Mouse (Mus musculus): ENCODE measurements around the gene Slc4a5. TPM values are rescaled to one million over a fixed set of nuclear protein-coding genes. Genes with fewer than 3 reads are reported as not detected.

Slc4a5 gene
- polyA plus RNA-seq (2012; rRNA removed; ENCODE audit: low replicate concordance): 0.10 and 0.26 TPM in 2 replicates

DNA sequence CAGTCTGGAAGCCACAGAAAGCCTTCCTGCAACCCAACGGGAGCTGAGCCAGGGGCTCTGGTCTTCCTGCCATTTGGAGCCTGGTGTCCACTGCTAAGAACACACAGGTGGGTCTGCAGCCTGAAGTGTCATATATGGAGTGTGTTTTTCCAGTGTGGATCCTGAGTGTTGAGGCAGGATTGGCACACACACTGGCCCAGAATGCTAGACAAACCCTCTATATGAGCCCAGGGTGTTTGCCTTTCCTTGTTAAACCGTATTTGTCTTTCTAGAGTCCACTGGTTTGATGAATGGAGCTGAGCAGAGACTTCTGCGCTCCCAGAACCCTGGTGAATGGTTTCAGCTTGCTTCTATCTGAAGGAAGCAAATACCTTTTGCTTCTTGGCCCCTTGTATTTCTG, at the start of gene Slc4a5:
Gene Slc4a5 (plus strand): TSS at position 15 of the 400 bp plus-strand sequence.

DNA sequence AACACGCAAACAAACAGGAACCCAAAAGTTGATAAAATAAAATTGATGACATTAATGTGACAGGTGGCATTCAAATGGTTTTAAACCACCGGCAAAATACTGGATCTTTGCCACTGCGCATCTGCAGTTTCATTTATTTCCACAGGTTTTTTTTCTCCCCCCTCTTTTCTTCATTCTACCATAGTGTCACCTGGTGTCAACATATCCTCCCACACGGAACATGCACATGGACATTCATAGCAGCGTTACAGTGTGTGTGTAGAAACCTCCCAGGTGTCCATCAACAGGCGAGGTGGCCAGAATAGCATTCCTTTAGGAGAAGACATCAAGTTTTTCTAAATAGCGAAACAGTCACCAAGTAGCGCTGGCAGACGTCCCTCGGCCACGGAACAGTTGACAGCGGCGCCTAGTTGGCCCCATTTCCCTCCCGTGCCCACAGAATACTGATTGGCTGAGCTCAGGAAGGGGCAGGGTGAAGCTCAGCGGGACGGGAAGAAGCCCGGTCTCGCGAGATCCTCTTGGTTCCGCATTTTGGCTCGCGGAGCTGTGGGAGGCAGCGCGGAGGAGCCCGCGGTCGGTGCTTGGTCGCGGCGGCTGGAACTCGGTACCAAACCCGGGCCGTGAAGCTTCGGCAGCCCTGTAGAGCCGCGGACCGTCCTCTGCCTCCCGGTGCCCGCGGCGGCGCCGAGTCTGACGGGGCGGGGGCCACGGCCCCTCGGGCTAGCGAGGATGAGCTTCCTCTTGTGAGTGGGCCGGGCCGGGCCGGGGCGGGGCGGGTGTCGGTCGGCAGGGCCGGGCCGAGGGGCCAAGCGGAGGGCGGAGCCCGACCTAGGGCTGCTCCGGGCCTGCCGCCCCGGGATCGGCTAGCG, 106.1 kb downstream of the Slc4a5 start, which contains the start of the genes Mthfd2 and Mob1a:
Gene Mthfd2 (minus strand): TSS at position 384 of the 869 bp plus-strand sequence.
Gene Mob1a (plus strand): TSS at position 492 of the 869 bp plus-strand sequence.

DNA sequence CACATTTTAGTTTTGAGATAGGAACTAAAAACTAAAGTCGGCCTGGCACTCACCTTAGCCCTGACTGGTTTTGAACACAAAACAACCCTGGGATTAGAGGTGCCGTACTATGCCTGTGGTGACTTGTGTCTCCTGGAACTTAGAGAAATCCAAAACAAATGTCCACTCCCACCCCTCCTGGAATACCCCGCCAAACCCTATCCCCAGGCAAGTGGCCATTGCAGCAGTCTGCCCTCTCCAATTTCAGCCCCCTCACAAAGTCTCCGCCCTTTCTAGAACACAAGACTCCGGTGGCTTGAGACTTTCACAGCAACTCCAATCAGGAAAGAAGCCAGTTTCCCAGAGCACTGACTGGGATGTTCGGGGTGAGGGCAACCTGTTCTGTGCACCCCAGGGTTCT, 129.2 kb downstream of the Slc4a5 start, which contains the start of gene Bola3:
Gene Bola3 (plus strand): TSS at position 275 of the 400 bp plus-strand sequence.

Other genes with a start within 250 kb of the Slc4a5 start
- 8.9 and 18.2 TPM in 2 replicates for gene Dok1, start 186.4 kb upstream of the Slc4a5 start, polyA plus RNA-seq (2012; rRNA removed; ENCODE audit: low replicate concordance)
- 9.9 and 12.4 TPM in 2 replicates for gene Loxl3, start 185.7 kb upstream of the Slc4a5 start, polyA plus RNA-seq (2012; rRNA removed; ENCODE audit: low replicate concordance)
- 469 and 806 TPM in 2 replicates for gene Aup1, start 165.3 kb upstream of the Slc4a5 start, polyA plus RNA-seq (2012; rRNA removed; ENCODE audit: low replicate concordance)
- 55.0 and 63.3 TPM in 2 replicates for gene Htra2, start 164.6 kb upstream of the Slc4a5 start, polyA plus RNA-seq (2012; rRNA removed; ENCODE audit: low replicate concordance)
- 2.9 and 4.2 TPM in 2 replicates for gene Dqx1, start 162.0 kb upstream of the Slc4a5 start, polyA plus RNA-seq (2012; rRNA removed; ENCODE audit: low replicate concordance)
- gene Tlx2, start 149.5 kb upstream of the Slc4a5 start, polyA plus RNA-seq (2012; rRNA removed; ENCODE audit: low replicate concordance): 0.80 TPM in 1 of 2 replicates, not detected in the other
- 13.3 and 20.8 TPM in 2 replicates for gene Pcgf1, start 142.0 kb upstream of the Slc4a5 start, polyA plus RNA-seq (2012; rRNA removed; ENCODE audit: low replicate concordance)
- gene Lbx2, start 133.5 kb upstream of the Slc4a5 start, polyA plus RNA-seq (2012; rRNA removed; ENCODE audit: low replicate concordance): 2.1 and 2.8 TPM in 2 replicates
- 7.9 and 17.1 TPM in 2 replicates for gene Ccdc142, start 118.2 kb upstream of the Slc4a5 start, polyA plus RNA-seq (2012; rRNA removed; ENCODE audit: low replicate concordance)
- 4.1 and 5.1 TPM in 2 replicates for gene Gm42688, start 118.2 kb upstream of the Slc4a5 start, polyA plus RNA-seq (2012; rRNA removed; ENCODE audit: low replicate concordance)
- gene Mrpl53, start 110.8 kb upstream of the Slc4a5 start, polyA plus RNA-seq (2012; rRNA removed; ENCODE audit: low replicate concordance): 53.5 and 79.1 TPM in 2 replicates
- gene Mogs, start 104.3 kb upstream of the Slc4a5 start, polyA plus RNA-seq (2012; rRNA removed; ENCODE audit: low replicate concordance): 55.4 and 72.6 TPM in 2 replicates
- 188 and 203 TPM in 2 replicates for gene Wbp1, start 98.3 kb upstream of the Slc4a5 start, polyA plus RNA-seq (2012; rRNA removed; ENCODE audit: low replicate concordance)
- gene Ino80b, start 94.4 kb upstream of the Slc4a5 start, polyA plus RNA-seq (2012; rRNA removed; ENCODE audit: low replicate concordance): 15.1 and 82.3 TPM in 2 replicates
- 67.9 and 77.1 TPM in 2 replicates for gene Rtkn, start 84.4 kb upstream of the Slc4a5 start, polyA plus RNA-seq (2012; rRNA removed; ENCODE audit: low replicate concordance)
- 2.2 and 2.8 TPM in 2 replicates for gene Wdr54, start 63.4 kb upstream of the Slc4a5 start, polyA plus RNA-seq (2012; rRNA removed; ENCODE audit: low replicate concordance)
- gene 1700003E16Rik, start 63.4 kb upstream of the Slc4a5 start, polyA plus RNA-seq (2012; rRNA removed; ENCODE audit: low replicate concordance): 0.06 and 0.10 TPM in 2 replicates
- gene Dctn1, start 53.9 kb upstream of the Slc4a5 start, polyA plus RNA-seq (2012; rRNA removed; ENCODE audit: low replicate concordance): 128 and 171 TPM in 2 replicates
- 4.0 and 4.8 TPM in 2 replicates for gene Mthfd2, start 106.1 kb downstream of the Slc4a5 start, polyA plus RNA-seq (2012; rRNA removed; ENCODE audit: low replicate concordance)
- 31.8 and 47.6 TPM in 2 replicates for gene Mob1a, start 106.2 kb downstream of the Slc4a5 start, polyA plus RNA-seq (2012; rRNA removed; ENCODE audit: low replicate concordance)
- 10.8 and 32.7 TPM in 2 replicates for gene Bola3, start 129.3 kb downstream of the Slc4a5 start, polyA plus RNA-seq (2012; rRNA removed; ENCODE audit: low replicate concordance)
- 10.4 and 18.2 TPM in 2 replicates for gene Tet3, start 239.3 kb downstream of the Slc4a5 start, polyA plus RNA-seq (2012; rRNA removed; ENCODE audit: low replicate concordance)